22 mouse cellular contexts compared by ENCODE assay signal in the genomic region with DNA sequence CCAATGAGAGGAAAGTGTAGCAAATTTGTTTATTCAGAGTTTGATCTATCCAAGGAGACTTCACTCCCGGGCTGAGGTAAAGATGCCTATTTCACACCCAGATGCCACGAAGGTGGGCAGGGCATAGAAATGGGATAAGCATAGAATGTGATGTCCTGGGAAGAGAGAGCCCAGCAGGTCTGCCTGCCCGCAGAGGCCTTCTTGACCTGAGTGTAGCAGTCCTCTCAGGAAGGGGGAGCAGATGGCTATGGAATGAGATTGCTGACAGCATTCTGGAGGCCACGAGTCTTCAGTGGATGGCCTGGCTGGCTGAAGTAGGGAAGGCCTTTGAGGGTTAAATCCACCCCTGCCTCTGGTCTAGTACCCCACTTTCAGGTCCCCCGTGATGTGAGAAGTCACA. TPM values are rescaled to one million over a fixed set of nuclear protein-coding genes. Genes with fewer than 3 reads are reported as not detected.
"Had no signal": no experiment of that assay in that cellular context is flagged by ENCODE, and none has a peak within 500 bp of the region (broad histone marks: within the 10 kb centered on the region; RNA-seq: fewer than 3 reads in every experiment).

No protein-coding gene starts in this region.

- H3K27ac ChIP-seq: lung, embryonic 15.5 days; midbrain, embryonic 13.5 days; midbrain, embryonic 15.5 days; neural tube, embryonic 12.5 days; stomach, embryonic 15.5 days; stomach, postnatal 0 days had no signal

- DNase-seq: liver, postnatal 0 days; lung, adult 2 months; lung, postnatal 14 days; lung, postnatal 36 days; right cerebral cortex, postnatal 14 days; thymus, adult 2 months; thymus, postnatal 36 days had no signal

- H3K27me3 ChIP-seq: lung, embryonic 15.5 days; megakaryocyte, embryonic 14.5 days; midbrain, embryonic 13.5 days; midbrain, embryonic 15.5 days; neural tube, embryonic 12.5 days; stomach, embryonic 15.5 days had no signal

- H3K4me3 ChIP-seq: lung, embryonic 15.5 days; midbrain, embryonic 13.5 days; midbrain, embryonic 15.5 days; neural tube, embryonic 12.5 days; stomach, embryonic 15.5 days had no signal

- H3K9me3 ChIP-seq: lung, embryonic 15.5 days; megakaryocyte, embryonic 14.5 days; midbrain, embryonic 13.5 days; midbrain, embryonic 15.5 days; neural tube, embryonic 12.5 days; stomach, embryonic 15.5 days had no signal

- H3K36me3 ChIP-seq: lung, embryonic 15.5 days; midbrain, embryonic 13.5 days; midbrain, embryonic 15.5 days; neural tube, embryonic 12.5 days; stomach, embryonic 15.5 days had no signal

RNA-seq across cellular contexts. Expression of a gene that starts 5.9 kb away (rescaled TPM):
- total RNA-seq: midbrain, postnatal 0 days; monocyte, adult 5-6 weeks; neutrophil, adult 5-6 weeks had no signal
- polyA plus RNA-seq: liver, postnatal 0 days; lung, adult 2 months; lung, postnatal 0 days; midbrain, embryonic 11.5 days; midbrain, embryonic 13.5 days; midbrain, embryonic 15.5 days; midbrain, postnatal 0 days; neural tube, embryonic 12.5 days; neural tube, embryonic 14.5 days; spleen, adult 2 months; stomach, postnatal 0 days; testis, adult 2 months; thymus, adult 2 months had no signal
